Mouse (Mus musculus) megakaryocyte, embryonic 14.5 days (primary cell): ENCODE measurements around the gene Omt2b. TPM values are rescaled to one million over a fixed set of nuclear protein-coding genes. Genes with fewer than 3 reads are reported as not detected.
"Not testable (repeated sequence)": the region's sequence is repeated elsewhere in the genome, so short reads cannot be mapped to it uniquely, and the experiment has no call there.

Source experiments
- H3K27me3 ChIP-seq: replicated peaks from 2 replicates; pipeline ENCODE3; 2012; ENCODE audit warnings: inconsistent platforms
- H3K36me3 ChIP-seq: replicated peaks from 2 replicates; pipeline ENCODE3; 2012; ENCODE audit warnings: low read length, inconsistent platforms, mixed read lengths
- H3K4me1 ChIP-seq: 2 replicates; pipeline ENCODE4 v1.6.1; 2012; ENCODE audit warnings: inconsistent platforms
- H3K4me3 ChIP-seq: replicated peaks from 2 replicates; pipeline ENCODE3; 2012; ENCODE audit warnings: moderate library complexity, mild to moderate bottlenecking, inconsistent platforms
- H3K9me3 ChIP-seq: 2 replicates; pipeline ENCODE4 v1.6.1; 2012; ENCODE audit warnings: inconsistent platforms
- FLI1 ChIP-seq: IDR thresholded peaks from 2 replicates; pipeline ENCODE4 v1.6.1; 2012; ENCODE audit warnings: low read length, inconsistent platforms, mixed read lengths
- GATA1 ChIP-seq: IDR thresholded peaks from 3 replicates; pipeline ENCODE4 v1.6.1; 2012; ENCODE audit warnings: mixed read lengths, low read length, inconsistent platforms, borderline replicate concordance
- polyA plus RNA-seq: library from polyadenylated mRNA; stranded (reverse); fragments of >175 nt; gene quantifications from 2 replicates; pipeline ENCODE4 v1.2.3, GENCODE M21; 2012; ENCODE audit warnings: low replicate concordance; ENCODE audit not compliant: insufficient read depth

The Omt2b gene
- polyA plus RNA-seq, 1 experiment = not detected

DNA sequence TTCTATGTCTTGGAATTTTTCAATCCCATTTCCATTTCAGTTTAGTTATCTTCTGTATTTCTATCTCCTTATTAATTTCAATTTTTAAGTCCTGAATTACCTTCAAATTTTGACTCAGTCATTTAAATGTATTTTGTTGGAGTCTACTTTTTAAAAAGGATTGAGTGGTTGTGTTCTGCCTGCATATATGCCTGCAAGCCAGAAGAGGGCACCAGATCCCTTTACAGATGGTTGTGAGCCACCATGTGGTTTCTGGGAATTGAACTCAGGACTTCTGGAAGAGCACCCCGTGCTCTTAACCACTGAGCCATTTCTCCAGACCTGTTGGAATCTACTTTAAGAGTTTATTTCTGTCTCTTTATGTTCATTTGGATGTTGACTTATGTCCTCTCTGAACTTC lies 7.9 kb upstream of the Omt2b start:
- Histone ChIP-seq H3K4me3 (no peak overlapping the region), H3K36me3 (no peaks in the 10 kb centered on the region), H3K9me3 (peaks cover 13% of the 10 kb centered on the region), H3K4me1 (peaks cover 3% of the 10 kb centered on the region; the same call in 1 of the 2 replicates), H3K27me3 (peaks cover 13% of the 10 kb centered on the region)
- TF ChIP-seq FLI1 (no peak), GATA1 (no peak)

DNA sequence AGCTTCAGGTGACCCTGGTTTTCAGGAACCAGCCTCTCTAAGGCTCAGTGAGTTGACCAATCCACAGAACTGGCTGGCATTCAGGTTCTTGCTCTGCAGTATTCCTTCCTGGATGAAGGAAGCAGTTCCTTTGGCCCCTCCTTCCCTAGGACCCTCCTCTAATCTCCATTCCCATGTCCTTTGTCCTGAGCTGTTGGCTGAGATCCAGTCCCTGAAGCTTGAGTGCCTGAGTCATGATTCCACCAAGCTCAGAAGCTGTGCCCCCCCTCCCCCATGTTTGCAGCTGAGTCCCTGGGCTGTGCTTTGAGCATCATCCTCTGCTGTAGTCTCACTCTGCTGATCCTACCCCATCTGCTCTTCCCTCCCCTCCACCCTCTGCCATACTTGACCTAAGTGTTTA lies 9.7 kb downstream of the Omt2b start:
- not testable (repeated sequence) for H3K27me3 ChIP-seq, H3K4me3 ChIP-seq, H3K36me3 ChIP-seq, H3K9me3 ChIP-seq, H3K4me1 ChIP-seq

- H3K9me3 ChIP-seq, H3K4me3 ChIP-seq, H3K36me3 ChIP-seq, H3K4me1 ChIP-seq: not testable (repeated sequence)
- H3K27me3 ChIP-seq = peaks cover 13% of the 10 kb centered on the region
Observed at GRCm38 (mm10) chr9:78340324-78340723, 12.9 kb downstream of the Omt2b start.

- not testable (repeated sequence) for H3K36me3 ChIP-seq, H3K9me3 ChIP-seq, H3K4me1 ChIP-seq, H3K4me3 ChIP-seq
- peaks cover 17% of the 10 kb centered on the region for H3K27me3 ChIP-seq
Observed at GRCm38 (mm10) chr9:78342494-78342893, 15.1 kb downstream of the Omt2b start.

GRCm38 (mm10) chr9:78343055-78343454 lies 15.7 kb downstream of the Omt2b start:
- not testable (repeated sequence) for H3K36me3 ChIP-seq, H3K4me3 ChIP-seq, H3K9me3 ChIP-seq, H3K4me1 ChIP-seq
- H3K27me3 ChIP-seq = peaks cover 17% of the 10 kb centered on the region

DNA sequence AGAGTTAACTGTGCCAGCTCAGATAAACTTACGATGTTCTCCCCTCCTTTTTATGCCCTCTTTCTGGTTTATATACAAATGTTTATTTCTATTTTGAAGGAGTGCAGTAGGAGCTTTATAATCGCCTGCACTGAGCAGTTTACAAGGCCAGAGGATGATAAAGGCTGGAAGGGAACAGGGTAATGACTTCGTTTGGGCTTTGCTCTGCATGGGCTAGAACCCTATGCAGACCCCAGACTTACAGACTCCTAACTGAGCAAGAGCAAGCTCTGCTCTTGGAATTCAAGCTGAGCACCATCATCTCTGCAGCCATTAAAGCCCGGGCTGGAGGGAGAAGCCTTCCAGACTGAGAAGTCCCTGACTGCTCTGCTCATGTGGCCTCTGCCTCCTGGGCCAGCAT lies 17.8 kb downstream of the Omt2b start:
- peaks cover 26% of the 10 kb centered on the region for H3K4me1 ChIP-seq
- H3K4me3 ChIP-seq, H3K9me3 ChIP-seq, H3K36me3 ChIP-seq: not testable (repeated sequence)
- H3K27me3 ChIP-seq = peaks cover 17% of the 10 kb centered on the region

- TF ChIP-seq FLI1 = no peak
- Histone ChIP-seq H3K4me3 (no peak overlapping the region), H3K27me3 (peaks cover 18% of the 10 kb centered on the region), H3K9me3 (no peaks in the 10 kb centered on the region), H3K4me1 (peaks cover 29% of the 10 kb centered on the region), H3K36me3 (no peaks in the 10 kb centered on the region)
Observed at GRCm38 (mm10) chr9:78347004-78347403, 19.6 kb downstream of the Omt2b start.

- Histone ChIP-seq H3K4me1 (peaks cover 32% of the 10 kb centered on the region), H3K4me3 (peak overlapping the region; percentile 33), H3K27me3 (peaks cover 23% of the 10 kb centered on the region)
- H3K36me3 ChIP-seq, H3K9me3 ChIP-seq: not testable (repeated sequence)
Observed at GRCm38 (mm10) chr9:78348206-78349004, 21.0 kb downstream of the Omt2b start.

DNA sequence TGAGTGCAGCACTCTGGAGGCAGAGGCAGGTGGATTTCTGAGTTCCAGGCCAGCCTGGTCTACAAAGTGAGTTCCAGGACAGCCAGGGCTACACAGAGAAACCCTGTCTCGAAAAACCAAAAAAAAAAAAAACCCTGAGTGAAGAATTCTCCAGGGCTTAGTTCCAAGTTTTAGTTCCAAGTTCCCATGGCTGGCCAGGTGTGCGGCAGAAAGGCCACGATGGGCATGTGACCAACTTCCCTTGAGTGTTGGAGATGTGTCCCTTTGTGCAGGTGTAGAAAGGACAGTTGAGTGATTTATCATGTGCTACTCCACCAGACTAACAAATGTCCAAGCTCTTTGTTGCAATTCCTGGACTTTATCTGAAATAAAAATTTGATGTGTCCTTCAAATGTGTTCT lies 21.8 kb downstream of the Omt2b start:
- H3K36me3 ChIP-seq, H3K9me3 ChIP-seq, H3K4me3 ChIP-seq: not testable (repeated sequence)
- peaks cover 19% of the 10 kb centered on the region for H3K27me3 ChIP-seq
- H3K4me1 ChIP-seq = peaks cover 32% of the 10 kb centered on the region

DNA sequence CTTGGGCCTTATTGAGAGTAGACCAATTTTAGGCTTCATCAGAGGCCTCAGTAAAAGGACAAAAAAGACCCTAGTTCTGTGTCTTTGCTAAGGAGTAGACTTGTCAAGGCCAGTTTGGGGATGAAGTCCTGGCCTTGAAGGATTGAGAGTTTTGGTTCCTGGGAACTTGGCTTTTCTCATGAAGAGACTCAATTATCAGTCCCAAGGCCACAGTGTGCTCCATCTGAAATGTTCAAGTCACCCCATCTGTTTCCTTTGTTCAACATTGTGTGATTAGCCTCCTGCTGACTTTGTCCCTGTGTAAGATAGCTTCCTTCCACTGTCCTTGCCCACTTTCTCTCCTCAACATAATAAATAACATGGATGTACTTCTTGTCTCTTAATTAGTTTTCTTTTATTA lies 22.6 kb downstream of the Omt2b start:
- not testable (repeated sequence) for H3K9me3 ChIP-seq, H3K4me3 ChIP-seq, H3K36me3 ChIP-seq
- H3K4me1 ChIP-seq = peaks cover 32% of the 10 kb centered on the region
- H3K27me3 ChIP-seq = peaks cover 18% of the 10 kb centered on the region

DNA sequence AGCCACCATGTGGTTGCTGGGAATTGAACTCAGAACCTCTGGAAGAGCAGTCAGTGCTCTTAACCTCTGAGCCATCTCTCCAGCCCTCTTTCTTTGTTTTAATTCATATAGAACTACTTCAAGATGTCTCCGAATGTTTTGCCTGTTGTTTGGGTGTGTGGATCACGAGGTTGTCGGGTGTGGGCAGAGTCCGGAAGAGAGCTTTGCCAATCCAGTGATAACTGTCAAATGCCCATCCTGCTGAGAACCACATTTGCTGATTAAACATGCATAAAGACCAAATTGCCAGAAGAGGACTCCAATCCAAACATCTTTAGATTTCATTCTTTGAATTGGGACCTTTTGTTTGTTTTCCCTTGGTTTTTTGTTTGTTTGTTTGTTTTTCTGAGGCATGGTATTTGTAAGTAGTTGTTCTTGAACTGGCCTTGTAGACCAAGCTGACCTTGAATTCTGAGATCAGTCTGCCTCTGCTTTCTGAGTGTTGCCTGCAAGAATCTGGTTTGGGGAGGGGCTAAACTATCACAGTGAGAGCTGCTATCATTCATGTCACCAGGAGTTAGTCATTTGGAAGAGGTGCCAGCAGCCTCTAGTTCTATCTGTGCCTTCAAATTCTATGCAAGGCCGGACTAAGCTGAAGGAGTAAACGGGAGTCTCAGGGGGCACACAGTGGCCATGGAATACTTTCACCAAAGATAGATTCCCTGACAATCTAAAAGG lies 24.3 kb downstream of the Omt2b start:
- Histone ChIP-seq H3K36me3 (no peaks in the 10 kb centered on the region), H3K27me3 (peaks cover 26% of the 10 kb centered on the region), H3K4me3 (no peak overlapping the region), H3K9me3 (no peaks in the 10 kb centered on the region; the same call in 1 of the 2 replicates), H3K4me1 (peaks cover 32% of the 10 kb centered on the region)
- TF ChIP-seq GATA1 (no peak), FLI1 (no peak)
